Mouse (Mus musculus): ENCODE measurements at regions not wholly inside any gene's neighbourhood (a gene's known extent, or its start where the extent isn't known, plus 50 kb on each side); places are given as distances from the start of the nearest gene placed in this dataset.

DNA sequence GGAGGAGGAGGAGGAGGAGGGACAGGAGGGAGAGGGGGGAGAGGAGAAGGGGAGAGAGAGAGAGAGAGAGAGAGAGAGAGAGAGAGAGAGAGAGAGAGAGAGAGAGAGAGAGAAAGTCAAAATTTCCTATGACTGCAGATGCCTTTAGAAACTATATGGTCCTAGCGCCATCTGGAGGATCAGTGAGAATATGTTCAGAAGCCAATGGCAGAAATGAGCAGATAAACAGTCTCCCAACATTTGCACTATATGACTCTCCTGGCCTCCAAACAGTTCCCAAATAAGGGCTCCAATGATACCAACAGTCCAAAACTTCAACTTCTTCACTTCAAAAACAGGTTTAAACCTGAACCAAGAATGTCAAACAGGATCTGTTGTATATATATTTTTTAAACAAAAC, 309.1 kb upstream of the Sphkap start:
- Histone ChIP-seq H3K9ac (no peak overlapping the region), H3K27ac (replicated peaks) (no peak overlapping the region), H3K4me2 (no peak overlapping the region), H3K9me3 (no peaks in the 10 kb centered on the region), H3K36me3 (no peaks in the 10 kb centered on the region), H3K27me3 (no peaks in the 10 kb centered on the region), H3K4me3 (no peak overlapping the region), H3K4me1 (replicated peaks) (no peaks in the 10 kb centered on the region)
- no peak for ATAC-seq (ENCODE audit: low FRiP score, low read depth)
- 0% methylated on average over 1 of the region's 1 CpGs for WGBS

- no peak overlapping the region for H3K4me2 ChIP-seq
- H3K4me1 ChIP-seq (replicated peaks), result no peaks in the 10 kb centered on the region
- H3K9ac ChIP-seq, result no peak overlapping the region
- WGBS, result 69% methylated on average over 6 of the region's 6 CpGs
- no peaks in the 10 kb centered on the region for H3K27me3 ChIP-seq
- H3K27ac ChIP-seq (replicated peaks), result no peak overlapping the region
- H3K9me3 ChIP-seq, result no peaks in the 10 kb centered on the region
- H3K4me3 ChIP-seq, result no peak overlapping the region
- ATAC-seq (ENCODE audit: low FRiP score, low read depth), result no peak
- H3K36me3 ChIP-seq, result no peaks in the 10 kb centered on the region
These were observed 293.9 kb upstream of the Sphkap start for GRCm38 (mm10) chr1:83701696-83702404.

GRCm38 (mm10) chr1:83697422-83697821, 289.4 kb upstream of the Sphkap start:
- no peaks in the 10 kb centered on the region for H3K36me3 ChIP-seq
- no peaks in the 10 kb centered on the region for H3K27me3 ChIP-seq
- H3K4me3 ChIP-seq, result no peak overlapping the region
- ATAC-seq (ENCODE audit: low FRiP score, low read depth), result peak; percentile 73; the same call in 1 of the 2 replicates
- H3K4me1 ChIP-seq (replicated peaks), result no peaks in the 10 kb centered on the region
- no peak overlapping the region for H3K27ac ChIP-seq (replicated peaks)
- no peak overlapping the region for H3K9ac ChIP-seq
- WGBS, result 37% methylated on average over 6 of the region's 6 CpGs
- no peak overlapping the region for H3K4me2 ChIP-seq
- H3K9me3 ChIP-seq, result no peaks in the 10 kb centered on the region

GRCm38 (mm10) chr1:83685221-83685620, 277.2 kb upstream of the Sphkap start:
- no peak overlapping the region for H3K9ac ChIP-seq
- H3K36me3 ChIP-seq, result no peaks in the 10 kb centered on the region
- H3K27ac ChIP-seq (replicated peaks), result no peak overlapping the region
- no peaks in the 10 kb centered on the region for H3K9me3 ChIP-seq
- H3K4me2 ChIP-seq, result no peak overlapping the region
- ATAC-seq (ENCODE audit: low FRiP score, low read depth), result no peak
- no peak overlapping the region for H3K4me3 ChIP-seq
- 84% methylated on average over 3 of the region's 3 CpGs for WGBS
- no peaks in the 10 kb centered on the region for H3K27me3 ChIP-seq
- no peaks in the 10 kb centered on the region for H3K4me1 ChIP-seq (replicated peaks)

DNA sequence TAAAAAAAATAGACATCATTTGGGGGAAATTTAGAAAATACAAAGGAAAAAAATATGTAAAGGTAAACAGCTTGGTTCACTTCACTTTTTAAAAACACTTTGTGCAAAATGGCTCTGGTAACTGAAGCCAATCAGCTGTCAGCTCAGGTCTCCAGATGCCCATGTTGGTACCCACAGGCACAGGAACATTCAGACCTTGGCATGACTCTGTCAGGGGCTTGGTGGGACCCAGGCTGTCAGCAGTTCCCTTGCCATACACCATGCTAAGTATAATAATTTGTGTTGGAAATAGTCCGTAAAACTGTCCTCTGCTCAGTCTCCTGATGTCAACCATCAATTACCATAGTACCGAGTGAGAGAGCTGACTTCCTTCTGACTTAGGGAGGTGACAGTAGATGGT, 257.3 kb upstream of the Sphkap start:
- no peak overlapping the region for H3K9ac ChIP-seq
- H3K27me3 ChIP-seq, result no peaks in the 10 kb centered on the region
- H3K36me3 ChIP-seq, result no peaks in the 10 kb centered on the region
- WGBS, result 86% methylated on average over 2 of the region's 2 CpGs
- H3K9me3 ChIP-seq, result no peaks in the 10 kb centered on the region
- no peak overlapping the region for H3K4me2 ChIP-seq
- no peak overlapping the region for H3K27ac ChIP-seq (replicated peaks)
- no peak overlapping the region for H3K4me3 ChIP-seq
- no peaks in the 10 kb centered on the region for H3K4me1 ChIP-seq (replicated peaks)
- ATAC-seq (ENCODE audit: low FRiP score, low read depth), result no peak

DNA sequence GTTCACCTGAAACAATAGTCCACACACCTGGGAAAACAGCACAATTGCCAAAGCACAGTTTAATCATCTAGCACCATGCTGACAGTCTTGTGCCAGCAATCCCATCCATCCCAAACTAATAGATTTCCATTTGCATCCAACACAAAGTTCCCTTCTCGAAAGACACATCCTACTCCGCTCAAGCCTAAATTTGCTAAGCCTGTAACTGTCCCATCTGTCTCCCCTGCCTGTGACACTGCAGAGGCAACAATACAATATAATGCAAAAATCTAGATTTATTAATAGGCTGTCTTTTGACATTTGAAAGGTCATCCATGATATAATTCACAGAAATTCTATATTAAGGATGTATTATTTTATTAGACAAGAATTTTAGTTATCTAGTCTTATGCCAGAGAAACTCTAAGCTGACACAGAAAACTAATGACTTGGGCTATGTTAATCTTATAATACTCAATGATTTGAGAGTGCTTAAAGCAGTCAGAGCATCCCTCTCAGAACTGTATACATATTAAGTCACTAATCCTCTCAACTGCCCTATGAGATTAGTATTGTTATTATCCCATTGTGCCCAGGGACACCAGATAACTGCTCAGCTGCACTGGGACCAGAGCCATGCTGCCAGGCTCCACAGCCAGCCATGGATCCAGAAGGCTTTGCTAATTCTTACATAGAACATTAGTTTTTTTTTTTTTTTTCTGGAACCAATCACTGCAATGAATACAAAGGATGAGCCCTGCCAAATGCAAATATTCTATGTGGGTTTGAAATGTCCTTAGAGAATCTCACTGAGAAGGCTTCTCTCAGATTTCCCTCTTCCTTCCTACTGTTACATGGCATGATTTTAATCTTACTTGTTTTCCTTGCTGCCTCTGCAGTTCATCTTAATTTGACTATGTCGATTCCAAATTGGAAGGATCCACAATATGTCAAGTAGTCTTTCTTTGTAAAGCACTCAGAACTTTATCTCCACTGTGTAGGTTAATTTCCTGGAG, 254.1 kb upstream of the Sphkap start:
- Histone ChIP-seq H3K27ac (replicated peaks) (no peak overlapping the region), H3K4me3 (no peak overlapping the region), H3K9me3 (no peaks in the 10 kb centered on the region), H3K4me1 (replicated peaks) (no peaks in the 10 kb centered on the region), H3K36me3 (no peaks in the 10 kb centered on the region), H3K9ac (no peak overlapping the region), H3K27me3 (no peaks in the 10 kb centered on the region), H3K4me2 (no peak overlapping the region)
- 86% methylated on average over 3 of the region's 3 CpGs for WGBS
- peak; percentile 61; the same call in 1 of the 2 replicates for ATAC-seq (ENCODE audit: low FRiP score, low read depth)

DNA sequence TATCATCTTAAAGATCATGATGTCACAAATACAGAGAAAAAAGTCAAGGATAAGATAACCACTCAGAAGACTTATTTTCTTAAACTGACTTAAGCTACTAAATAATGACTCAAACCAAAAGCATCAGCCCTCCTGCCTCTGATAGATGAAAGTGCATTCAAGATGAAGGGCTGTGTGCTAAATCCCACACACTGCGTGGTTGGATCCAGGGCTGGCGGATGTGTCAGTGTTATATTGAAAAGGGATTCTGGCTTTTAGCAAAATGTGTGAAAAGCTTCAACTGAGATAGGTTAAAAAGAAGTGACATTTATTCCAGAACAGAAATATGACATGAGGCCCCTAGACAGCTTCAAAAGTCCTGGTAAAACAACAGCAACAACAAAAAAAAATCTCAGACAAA, 245.7 kb upstream of the Sphkap start:
- no peak for ATAC-seq (ENCODE audit: low FRiP score, low read depth)
- 83% methylated on average over 2 of the region's 2 CpGs for WGBS

DNA sequence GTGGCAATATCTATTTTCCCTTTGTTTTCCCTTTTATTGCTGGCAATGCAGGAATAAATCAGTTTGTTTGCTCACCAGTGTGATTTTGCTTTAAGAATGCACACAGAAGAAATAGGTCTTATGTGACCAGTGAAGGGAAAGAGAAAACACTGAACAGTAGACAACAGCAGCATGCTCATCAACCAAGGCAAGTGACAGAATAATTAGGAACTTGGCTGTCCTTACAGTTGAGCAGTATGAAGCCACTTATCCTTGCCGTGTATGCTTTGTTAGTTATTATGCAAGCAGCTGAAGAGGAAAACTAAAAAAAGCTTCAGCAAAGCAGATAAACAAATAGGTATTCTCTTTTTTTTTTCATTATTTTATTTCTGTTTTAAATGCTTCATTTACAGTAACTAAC, 237.6 kb upstream of the Sphkap start:
- ATAC-seq (ENCODE audit: low FRiP score, low read depth), result no peak
- WGBS, result 44% methylated on average over 1 of the region's 1 CpGs
- no peaks in the 10 kb centered on the region for H3K27me3 ChIP-seq

More for the DNA sequence above, 245.7 kb upstream of the Sphkap start:
- Histone ChIP-seq H3K36me3 (no peaks in the 10 kb centered on the region), H3K4me3 (no peak overlapping the region), H3K9ac (no peak overlapping the region), H3K27ac (replicated peaks) (no peak overlapping the region), H3K9me3 (no peaks in the 10 kb centered on the region), H3K4me2 (no peak overlapping the region), H3K4me1 (replicated peaks) (no peaks in the 10 kb centered on the region), H3K27me3 (no peaks in the 10 kb centered on the region)

DNA sequence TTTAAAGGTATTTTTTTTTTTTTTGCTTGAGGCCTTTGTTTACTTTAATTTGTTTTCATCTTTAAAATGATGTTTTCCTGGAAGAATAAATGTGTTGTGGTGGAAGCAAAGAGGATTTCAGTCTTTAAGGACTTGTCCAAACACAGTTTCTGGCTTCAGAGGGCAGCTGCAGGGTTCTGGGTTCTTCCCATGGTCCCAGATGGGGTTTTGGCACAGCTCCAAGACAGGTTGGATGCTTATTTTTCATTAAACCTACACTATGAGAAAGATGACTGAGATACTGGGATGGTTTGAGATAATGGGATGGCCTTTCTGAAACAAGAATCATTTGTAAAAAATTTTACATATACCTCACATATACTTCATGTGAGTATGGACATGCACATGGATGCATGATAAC, 234.7 kb upstream of the Sphkap start:
- Histone ChIP-seq H3K9me3 (no peaks in the 10 kb centered on the region), H3K27me3 (no peaks in the 10 kb centered on the region), H3K9ac (no peak overlapping the region), H3K4me2 (no peak overlapping the region), H3K4me3 (no peak overlapping the region), H3K4me1 (replicated peaks) (no peaks in the 10 kb centered on the region), H3K27ac (replicated peaks) (no peak overlapping the region), H3K36me3 (no peaks in the 10 kb centered on the region)
- ATAC-seq (ENCODE audit: low FRiP score, low read depth), result no peak

More for the DNA sequence above, 237.6 kb upstream of the Sphkap start:
- H3K9ac ChIP-seq, result no peak overlapping the region
- no peaks in the 10 kb centered on the region for H3K4me1 ChIP-seq (replicated peaks)
- H3K4me2 ChIP-seq, result no peak overlapping the region
- H3K27ac ChIP-seq (replicated peaks), result no peak overlapping the region
- no peaks in the 10 kb centered on the region for H3K36me3 ChIP-seq
- H3K4me3 ChIP-seq, result no peak overlapping the region
- no peaks in the 10 kb centered on the region for H3K9me3 ChIP-seq

DNA sequence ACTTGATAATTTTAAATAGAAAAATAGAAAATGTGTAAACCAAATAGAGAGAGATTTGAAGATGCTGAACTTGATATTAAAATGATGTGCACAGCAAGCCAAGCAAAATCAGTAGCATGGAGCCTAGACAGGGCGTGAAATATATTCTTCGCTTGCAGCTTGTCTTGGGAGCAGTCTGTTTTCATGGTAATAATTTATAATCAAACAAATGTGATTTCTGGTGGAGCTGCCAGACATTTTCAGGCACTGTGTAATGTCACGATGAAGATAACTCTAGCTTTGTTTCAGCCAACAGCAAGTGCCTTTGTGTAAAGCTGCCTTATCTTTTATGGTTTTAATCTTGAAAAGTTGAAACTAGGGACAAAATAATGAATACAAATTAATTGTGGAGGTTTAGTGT, 228.1 kb upstream of the Sphkap start:
- no peak overlapping the region for H3K9ac ChIP-seq
- no peak for ATAC-seq (ENCODE audit: low FRiP score, low read depth)
- H3K27ac ChIP-seq (replicated peaks), result no peak overlapping the region
- H3K36me3 ChIP-seq, result no peaks in the 10 kb centered on the region
- H3K9me3 ChIP-seq, result no peaks in the 10 kb centered on the region
- H3K4me2 ChIP-seq, result no peak overlapping the region
- no peaks in the 10 kb centered on the region for H3K27me3 ChIP-seq
- H3K4me3 ChIP-seq, result no peak overlapping the region
- peaks cover 10% of the 10 kb centered on the region for H3K4me1 ChIP-seq (replicated peaks)
- WGBS, result 49% methylated on average over 3 of the region's 3 CpGs

DNA sequence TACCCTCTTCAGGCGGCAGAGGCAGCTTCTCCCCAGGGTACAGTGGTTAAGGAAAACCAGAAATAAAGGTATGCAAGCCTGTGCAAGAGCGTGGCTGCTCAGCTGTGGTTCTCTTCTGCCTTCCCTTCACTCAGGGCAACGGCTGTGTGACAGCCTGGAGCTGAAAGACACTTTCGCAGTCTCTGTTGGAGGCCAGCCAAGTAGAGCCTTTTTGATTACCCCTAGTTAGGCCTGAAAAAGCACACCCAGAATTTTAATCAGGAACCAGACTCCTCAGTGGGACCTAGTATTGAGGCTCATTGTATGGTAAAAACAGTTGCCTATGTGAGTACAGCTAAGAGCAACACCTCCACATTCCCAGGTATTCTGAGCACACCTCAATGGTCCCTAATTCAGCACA, 223.8 kb upstream of the Sphkap start:
- peaks cover 10% of the 10 kb centered on the region for H3K4me1 ChIP-seq (replicated peaks)
- H3K9ac ChIP-seq, result no peak overlapping the region
- H3K4me3 ChIP-seq, result no peak overlapping the region
- H3K9me3 ChIP-seq, result no peaks in the 10 kb centered on the region
- H3K27me3 ChIP-seq, result no peaks in the 10 kb centered on the region
- H3K4me2 ChIP-seq, result peak overlapping the region; percentile 36
- peak overlapping the region; percentile 45 for H3K27ac ChIP-seq (replicated peaks)
- peak; percentile 87 for ATAC-seq (ENCODE audit: low FRiP score, low read depth)
- 28% methylated on average over 4 of the region's 4 CpGs for WGBS
- H3K36me3 ChIP-seq, result no peaks in the 10 kb centered on the region

- H3K9ac ChIP-seq, result no peak overlapping the region
These were observed 223.4 kb upstream of the Sphkap start for GRCm38 (mm10) chr1:83631394-83631793.

More at GRCm38 (mm10) chr1:83631394-83631793, 223.4 kb upstream of the Sphkap start:
- Histone ChIP-seq H3K4me2 (peak overlapping the region; percentile 36), H3K4me1 (replicated peaks) (peaks cover 10% of the 10 kb centered on the region), H3K27me3 (no peaks in the 10 kb centered on the region), H3K9me3 (no peaks in the 10 kb centered on the region), H3K27ac (replicated peaks) (peak overlapping the region; percentile 45), H3K36me3 (no peaks in the 10 kb centered on the region), H3K4me3 (no peak overlapping the region)
- 57% methylated on average over 7 of the region's 7 CpGs for whole genome bisulfite sequencing
- peak; percentile 54; the same call in 1 of the 2 replicates for ATAC-seq (ENCODE audit: low FRiP score, low read depth)
